Mouse (Mus musculus): ENCODE data around the gene 6430571L13Rik.
A peak's percentile ranks its signal among the peaks of the same experiment; 100 is the strongest.

Gene 6430571L13Rik

GRCm38 (mm10) chr9:107384396-107384795 is 44.0 kb downstream of the 6430571L13Rik start:
- DNase-seq (ENCODE audit: low spot score in 2 of 2) = no peak

- no peak for DNase-seq (ENCODE audit: low spot score in 2 of 2)
Measured at GRCm38 (mm10) chr9:107386722-107387121, 46.3 kb downstream of the 6430571L13Rik start.

- DNase-seq (ENCODE audit: low spot score in 2 of 2) = no peak
Measured at GRCm38 (mm10) chr9:107387708-107388107, 47.3 kb downstream of the 6430571L13Rik start.

DNA sequence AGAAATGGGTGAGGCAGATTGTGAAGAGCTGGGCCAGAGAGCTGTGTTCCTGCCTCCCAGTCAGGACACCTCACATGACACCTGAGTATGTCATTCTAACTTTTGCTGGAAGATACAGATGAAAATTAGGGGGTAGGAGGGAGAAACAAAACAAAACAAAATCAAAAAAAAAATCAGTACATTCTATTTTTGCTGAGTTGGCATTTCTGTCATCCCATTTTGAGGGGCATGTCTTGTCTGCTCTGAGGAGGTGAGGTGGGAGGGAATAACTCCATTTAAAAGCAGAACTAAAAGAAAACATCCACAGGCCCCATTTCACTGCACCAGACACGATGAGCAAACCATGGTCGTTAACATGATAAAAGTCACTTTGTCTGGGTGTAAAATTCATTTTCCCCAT is 47.9 kb downstream of the 6430571L13Rik start:
- DNase-seq (ENCODE audit: low spot score in 2 of 2) = no peak

DNA sequence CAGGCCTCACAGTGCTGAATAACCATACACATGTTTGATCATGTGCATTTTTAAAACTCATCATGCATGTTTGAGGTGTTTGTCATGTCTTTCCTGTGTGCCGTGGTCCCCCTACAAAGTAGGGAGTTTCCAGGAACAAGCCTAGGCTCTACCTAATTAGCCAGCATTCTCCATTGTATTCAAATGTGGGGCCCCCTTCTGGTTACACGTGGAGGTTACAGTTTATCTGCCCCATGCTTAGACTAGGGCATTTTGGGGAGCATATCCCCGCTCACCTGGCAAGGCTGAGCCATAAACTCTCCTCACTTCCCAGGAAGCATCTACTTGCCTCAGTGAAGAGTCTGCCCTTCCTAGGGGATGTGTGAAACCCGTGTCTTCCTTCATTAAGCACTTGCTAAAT is 56.0 kb downstream of the 6430571L13Rik start:
- no peak for DNase-seq (ENCODE audit: low spot score in 2 of 2)

DNA sequence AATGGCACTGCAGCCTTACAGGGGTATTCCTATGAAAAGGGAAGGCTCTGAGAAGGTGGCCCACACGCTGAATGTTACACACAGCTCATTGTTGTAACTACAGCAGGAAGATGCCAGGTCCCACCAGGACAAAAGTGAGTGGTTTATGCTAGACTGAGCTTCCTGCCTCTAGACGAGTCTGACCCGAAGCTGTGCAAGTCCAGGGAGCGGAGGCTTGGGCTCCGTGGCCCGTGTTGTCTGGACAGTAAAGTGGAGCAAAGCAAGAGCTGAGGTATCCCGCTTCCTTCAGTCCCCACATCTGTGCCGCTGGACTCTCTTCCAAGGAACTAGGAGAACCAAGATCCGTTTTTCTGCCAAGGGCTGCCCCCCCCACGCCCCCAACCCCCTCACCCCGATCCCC is 58.6 kb downstream of the 6430571L13Rik start:
- DNase-seq (ENCODE audit: low spot score in 2 of 2) = no peak

GRCm38 (mm10) chr9:107399491-107399971 is 59.1 kb downstream of the 6430571L13Rik start, which contains the start of gene Cacna2d2:
TSS of gene Cacna2d2 (plus strand) at chr9:107399612.
- peak in 1 of 2 experiments; percentile 28 for DNase-seq (ENCODE audit: low spot score in 2 of 2)

DNA sequence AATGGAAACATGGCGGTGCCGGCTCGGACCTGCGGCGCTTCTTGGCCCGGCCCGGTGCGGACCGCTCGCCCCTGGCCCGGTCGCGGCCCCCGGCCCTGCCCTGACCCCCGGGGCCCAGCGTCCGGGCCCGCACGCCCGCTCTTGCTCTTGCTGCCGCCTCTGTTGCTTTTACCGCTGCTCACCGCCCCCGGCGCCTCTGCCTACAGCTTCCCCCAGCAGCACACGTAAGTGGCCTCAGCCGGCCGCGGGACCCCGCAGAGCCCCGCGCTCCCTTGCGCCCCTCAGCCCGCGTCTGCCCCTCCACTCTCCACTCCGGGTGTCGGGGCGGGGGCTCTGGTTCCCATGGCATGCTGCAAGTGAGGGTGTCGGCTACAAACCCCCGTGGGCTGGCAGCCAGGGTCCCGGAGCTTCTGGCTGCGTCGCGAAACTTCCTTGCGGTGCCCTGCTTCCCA is 59.7 kb downstream of the 6430571L13Rik start:
- DNase-seq (ENCODE audit: low spot score in 2 of 2) = no peak

DNA sequence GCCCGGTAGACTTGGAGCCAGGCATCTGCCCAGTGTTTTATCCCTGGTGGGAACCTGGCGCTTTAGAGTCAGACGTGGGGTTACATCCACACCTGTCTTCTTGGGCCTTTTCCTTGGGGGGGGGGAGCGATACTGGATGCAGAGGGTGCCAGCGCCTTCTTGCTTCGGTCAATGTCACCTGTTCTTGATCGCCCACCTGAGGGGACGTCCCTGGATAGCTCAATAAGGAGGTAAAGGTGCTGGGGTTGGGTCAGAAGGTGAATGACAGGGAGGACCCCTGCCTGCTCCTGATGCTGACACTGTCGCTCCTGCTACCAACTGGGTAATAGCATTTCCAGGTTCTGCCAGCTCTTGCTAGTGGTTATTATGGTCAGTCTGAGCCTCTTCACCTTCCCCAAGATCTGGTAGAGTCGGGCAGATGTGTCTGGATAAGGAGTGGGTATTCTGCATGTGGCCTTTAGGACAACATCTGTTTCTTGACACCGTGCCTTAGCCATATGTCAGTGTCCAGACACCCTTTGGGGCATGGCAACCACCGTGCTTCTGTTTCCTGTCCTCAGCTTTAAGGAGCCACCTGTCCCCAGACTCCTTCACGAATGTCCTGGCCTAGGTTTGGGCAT is 60.4 kb downstream of the 6430571L13Rik start:
- no peak for DNase-seq (ENCODE audit: low spot score in 2 of 2)
